Mouse (Mus musculus) midbrain, embryonic 14.5 days (tissue): ENCODE data around the gene Pianp. TPM values are rescaled to one million over a fixed set of nuclear protein-coding genes. Genes with fewer than 3 reads are reported as not detected.

Experiments
- ATAC-seq: fragments of 200-750 bp; cut with Nextera tagmentation; 2 replicates; pipeline ENCODE4 v1.8.0; 2017; ENCODE audit warnings: moderate number of reproducible peaks, moderate library complexity; ENCODE audit not compliant: low FRiP score, low TSS enrichment
- DNase-seq: peaks from one replicate; pipeline ENCODE4 v3.0.0-alpha.2; 2015
- H3K27ac ChIP-seq: fragments of 300-500 bp; sonication (generic); replicated peaks from 2 replicates; pipeline ENCODE4 v1.5.1; 2014; ENCODE audit warnings: mild to moderate bottlenecking, low read depth, low read length, moderate library complexity
- H3K27me3 ChIP-seq: fragments of 300-500 bp; sonication (generic); 2 replicates; pipeline ENCODE4 v1.6.1; 2014; ENCODE audit warnings: low read length, control low read depth, mixed read lengths; ENCODE audit not compliant: control insufficient read depth, insufficient read depth
- H3K36me3 ChIP-seq: fragments of 300-500 bp; sonication (generic); 2 replicates; pipeline ENCODE4 v1.6.1; 2014; ENCODE audit warnings: low read length, control low read depth; ENCODE audit not compliant: control insufficient read depth, insufficient read depth
- H3K4me1 ChIP-seq: fragments of 300-500 bp; sonication (generic); 2 replicates; pipeline ENCODE4 v1.6.1; 2014; ENCODE audit warnings: mild to moderate bottlenecking, antibody characterized with exemption, low read length, control low read depth; ENCODE audit not compliant: control insufficient read depth, insufficient read depth
- H3K4me2 ChIP-seq: fragments of 300-500 bp; sonication (generic); 2 replicates; pipeline ENCODE4 v1.6.1; 2014; ENCODE audit warnings: mild to moderate bottlenecking, low read length, moderate library complexity
- H3K4me3 ChIP-seq: fragments of 300-500 bp; sonication (generic); replicated peaks from 2 replicates; pipeline ENCODE4 v1.5.1; 2014; ENCODE audit warnings: low read depth, low read length
- H3K9ac ChIP-seq: fragments of 300-500 bp; sonication (generic); replicated peaks from 2 replicates; pipeline ENCODE4 v1.6.1; 2014; ENCODE audit warnings: mild to moderate bottlenecking, low read length, moderate library complexity
- H3K9me3 ChIP-seq: fragments of 300-500 bp; sonication (generic); 2 replicates; pipeline ENCODE4 v1.6.1; 2016; ENCODE audit warnings: low read length, control low read depth, mixed read lengths; ENCODE audit not compliant: control insufficient read depth
- WGBS: fragments of 180-500 bp; shearing (Covaris S2); extraction: QIAGEN DNeasy Blood & Tissue Kit; methylation state at CpG from one replicate; pipeline ENCODE4 v1.1.7; 2014; 5-methylcytosine and 5-hydroxymethylcytosine counted together
- polyA plus RNA-seq: library from polyadenylated mRNA; unstranded; fragments of >200 nt; fragmentation: Nextera tagmentation; extraction: Ambion mirVana; gene quantifications from 2 replicates; pipeline ENCODE4 v1.2.1, GENCODE M21; 2014

Pianp gene
- polyA plus RNA-seq, 1 experiment from 2014 or later, result 43.2 TPM

DNA sequence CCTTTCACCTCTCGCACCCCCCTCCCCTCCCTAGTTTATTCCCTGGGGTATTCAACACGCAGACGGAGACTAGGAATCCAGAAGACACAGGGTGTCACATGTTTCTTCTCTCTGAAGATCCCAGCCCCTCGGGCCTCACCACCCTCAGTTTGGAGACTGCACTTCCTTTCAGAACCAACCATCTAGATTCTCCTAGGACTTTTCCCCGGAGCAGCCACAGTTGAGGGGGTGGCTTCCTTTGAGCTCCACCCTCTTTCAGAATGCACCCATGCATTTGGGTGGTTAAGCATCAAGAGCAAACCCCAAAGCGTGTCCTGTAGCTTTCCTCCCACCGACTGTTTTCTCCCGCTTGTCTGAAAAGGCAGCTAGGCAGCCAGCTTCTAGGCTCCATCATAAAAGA, 1.6 kb downstream of the Pianp start:
- no peaks in the 10 kb centered on the region for H3K9me3 ChIP-seq
- H3K4me1 ChIP-seq, result peaks cover 3% of the 10 kb centered on the region; the same call in 1 of the 2 replicates
- no peak overlapping the region for H3K27ac ChIP-seq
- H3K4me2 ChIP-seq, result peak overlapping the region; percentile 91
- H3K4me3 ChIP-seq, result peak overlapping the region; percentile 74
- 13% methylated on average over 8 of the region's 8 CpGs for WGBS
- ATAC-seq (no peak), DNase-seq (peak; percentile 14)
- peak overlapping the region; percentile 89; the same call in 1 of the 2 replicates for H3K9ac ChIP-seq
- peaks cover 57% of the 10 kb centered on the region for H3K27me3 ChIP-seq
- peaks cover 17% of the 10 kb centered on the region for H3K36me3 ChIP-seq

DNA sequence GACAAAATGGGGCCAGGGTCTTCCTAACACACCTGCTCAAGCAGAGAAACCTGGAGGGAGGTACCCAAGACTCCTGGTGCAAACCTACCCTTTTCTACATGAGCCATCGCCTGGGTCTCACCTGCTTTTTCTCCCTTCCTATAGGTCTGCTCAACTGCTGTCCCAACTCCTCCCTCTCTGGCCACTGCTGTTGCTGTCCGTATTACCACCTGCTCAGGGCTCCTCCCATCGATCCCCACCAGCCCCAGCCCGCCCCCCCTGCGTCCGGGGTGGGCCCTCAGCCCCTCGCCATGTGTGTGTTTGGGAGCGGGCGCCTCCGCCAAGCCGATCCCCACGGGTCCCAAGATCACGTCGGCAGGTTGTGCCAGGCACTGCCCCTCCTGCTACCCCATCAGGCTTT, 2.6 kb downstream of the Pianp start:
- Histone ChIP-seq H3K27me3 (peaks cover 57% of the 10 kb centered on the region), H3K4me3 (no peak overlapping the region), H3K36me3 (peaks cover 17% of the 10 kb centered on the region), H3K27ac (no peak overlapping the region), H3K4me1 (peaks cover 3% of the 10 kb centered on the region; the same call in 1 of the 2 replicates), H3K4me2 (peak overlapping the region; percentile 91; the same call in 1 of the 2 replicates), H3K9me3 (no peaks in the 10 kb centered on the region), H3K9ac (no peak overlapping the region)
- WGBS, result 40% methylated on average over 14 of the region's 14 CpGs
- ATAC-seq (no peak), DNase-seq (no peak)

DNA sequence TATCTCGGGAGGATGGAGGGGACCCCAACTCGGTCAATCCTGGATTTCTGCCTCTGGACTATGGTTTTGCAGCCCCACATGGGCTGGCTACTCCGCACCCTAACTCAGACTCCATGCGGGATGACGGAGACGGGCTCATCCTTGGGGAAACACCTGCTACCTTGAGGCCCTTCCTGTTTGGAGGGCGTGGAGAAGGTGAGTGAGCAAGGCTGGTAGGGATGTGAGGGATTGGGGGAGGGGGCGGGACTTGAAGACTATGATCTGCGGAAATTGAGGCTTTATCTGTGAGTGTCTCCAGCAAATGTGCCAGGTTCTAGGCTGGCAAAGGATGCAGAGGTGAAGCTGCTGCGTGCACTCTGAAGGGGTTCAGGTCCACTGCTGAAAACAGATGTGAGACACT, 3.1 kb downstream of the Pianp start:
- ATAC-seq (no peak), DNase-seq (no peak)
- no peak overlapping the region for H3K27ac ChIP-seq
- H3K4me2 ChIP-seq, result no peak overlapping the region
- H3K4me1 ChIP-seq, result peaks cover 3% of the 10 kb centered on the region; the same call in 1 of the 2 replicates
- H3K9ac ChIP-seq, result no peak overlapping the region
- H3K4me3 ChIP-seq, result no peak overlapping the region
- peaks cover 17% of the 10 kb centered on the region for H3K36me3 ChIP-seq
- peaks cover 55% of the 10 kb centered on the region for H3K27me3 ChIP-seq
- no peaks in the 10 kb centered on the region for H3K9me3 ChIP-seq
- WGBS, result 37% methylated on average over 10 of the region's 10 CpGs

DNA sequence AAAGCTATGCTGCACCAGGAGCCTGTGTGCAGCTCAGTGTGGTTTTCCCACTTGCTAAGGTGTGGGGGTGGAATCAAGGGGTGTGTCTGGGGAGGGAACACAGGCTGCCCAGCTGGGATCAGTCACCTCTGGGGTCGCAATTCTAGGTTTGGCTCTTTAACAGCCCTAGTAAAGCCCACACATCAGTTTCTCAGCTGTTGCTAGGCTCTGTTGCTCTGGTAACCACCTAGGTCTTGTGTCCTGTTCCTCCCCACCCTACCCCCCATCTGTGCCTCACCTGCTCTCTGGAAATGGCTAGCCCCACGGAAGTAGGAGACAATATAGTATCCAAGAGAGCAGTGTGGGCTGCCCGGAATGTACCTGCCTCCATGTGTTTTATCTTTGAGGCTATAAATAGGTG, 7.2 kb downstream of the Pianp start:
- Histone ChIP-seq H3K4me2 (no peak overlapping the region), H3K9me3 (no peaks in the 10 kb centered on the region), H3K9ac (no peak overlapping the region), H3K27ac (no peak overlapping the region), H3K36me3 (peaks cover 17% of the 10 kb centered on the region), H3K27me3 (peaks cover 27% of the 10 kb centered on the region), H3K4me3 (no peak overlapping the region), H3K4me1 (peaks cover 7% of the 10 kb centered on the region; the same call in 1 of the 2 replicates)
- DNase-seq, result no peak
- 45% methylated on average over 3 of the region's 3 CpGs for WGBS
- no peak for ATAC-seq

- Histone ChIP-seq H3K27ac (no peak overlapping the region), H3K4me2 (no peak overlapping the region), H3K9me3 (no peaks in the 10 kb centered on the region), H3K36me3 (peaks cover 8% of the 10 kb centered on the region), H3K4me3 (no peak overlapping the region), H3K4me1 (peaks cover 9% of the 10 kb centered on the region), H3K27me3 (peaks cover 14% of the 10 kb centered on the region), H3K9ac (no peak overlapping the region)
- 35% methylated on average over 3 of the region's 3 CpGs for WGBS
- no peak for DNase-seq
- ATAC-seq, result no peak
Observed at GRCm38 (mm10) chr6:125005086-125005485, 8.6 kb downstream of the Pianp start.

DNA sequence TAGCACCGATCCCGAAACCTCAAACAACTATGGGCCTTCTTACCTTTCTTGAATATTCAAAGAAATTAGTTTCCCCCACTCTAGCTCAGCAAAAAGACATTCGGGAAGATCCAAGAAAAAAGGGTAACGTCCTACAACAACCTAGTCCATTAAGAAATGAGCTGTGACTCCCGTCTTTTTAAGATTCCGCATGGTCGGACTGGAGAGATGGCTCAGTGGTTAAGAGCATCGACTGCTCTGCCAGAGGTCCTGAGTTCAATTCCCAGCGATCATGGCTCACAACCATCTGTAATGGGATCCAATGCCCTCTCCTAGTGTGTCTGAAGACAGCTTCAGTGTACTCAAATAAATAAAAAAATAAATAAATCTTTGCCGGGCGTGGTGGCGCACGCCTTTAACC, 11.6 kb downstream of the Pianp start:
- H3K4me2 ChIP-seq, result peak overlapping the region; percentile 70
- H3K27me3 ChIP-seq, result no peaks in the 10 kb centered on the region
- no peaks in the 10 kb centered on the region for H3K9me3 ChIP-seq
- H3K36me3 ChIP-seq, result peaks cover 20% of the 10 kb centered on the region
- ATAC-seq (no peak), DNase-seq (peak; percentile 13)
- WGBS, result 42% methylated on average over 13 of the region's 13 CpGs
- peaks cover 27% of the 10 kb centered on the region for H3K4me1 ChIP-seq
- peak overlapping the region; percentile 72 for H3K9ac ChIP-seq
- H3K27ac ChIP-seq, result peak overlapping the region; percentile 88
- peak overlapping the region; percentile 75 for H3K4me3 ChIP-seq

DNA sequence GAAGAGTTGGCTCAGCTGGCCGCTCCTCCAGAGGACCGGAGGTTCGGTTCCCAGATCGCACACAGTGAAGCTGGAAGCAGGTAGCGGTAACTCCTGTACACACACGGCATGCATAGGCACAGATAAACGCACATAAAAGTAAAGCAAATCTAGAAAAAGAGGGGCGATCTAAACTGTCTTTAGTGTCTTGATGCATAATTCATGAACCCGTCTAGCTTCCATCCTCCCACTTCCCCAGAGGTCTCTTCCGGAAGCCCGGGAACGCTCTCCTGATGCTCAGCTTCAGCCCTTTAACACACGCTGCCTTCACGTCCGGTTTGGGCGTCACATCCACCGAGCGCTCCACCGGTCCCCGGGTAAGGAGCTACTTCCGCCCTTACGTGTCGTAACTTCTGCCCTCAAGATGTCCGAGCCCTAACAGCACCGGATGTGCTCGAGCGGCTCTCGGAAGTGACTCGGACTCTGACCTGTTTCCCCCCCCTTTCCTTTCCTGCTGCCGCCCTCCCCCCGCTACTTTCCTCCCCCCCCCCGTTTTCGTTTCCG, 12.2 kb downstream of the Pianp start:
- no peaks in the 10 kb centered on the region for H3K9me3 ChIP-seq
- H3K27me3 ChIP-seq, result no peaks in the 10 kb centered on the region
- H3K4me1 ChIP-seq, result peaks cover 27% of the 10 kb centered on the region
- under 1% methylated on average over 32 of the region's 34 CpGs for WGBS
- peak overlapping the region; percentile 98 for H3K27ac ChIP-seq
- peak overlapping the region; percentile 87 for H3K4me2 ChIP-seq
- peak; percentile 96 for ATAC-seq
- H3K36me3 ChIP-seq, result peaks cover 22% of the 10 kb centered on the region
- peak overlapping the region; percentile 85 for H3K9ac ChIP-seq
- peak overlapping the region; percentile 75 for H3K4me3 ChIP-seq
- peak; percentile 99 for DNase-seq

- ATAC-seq (no peak), DNase-seq (no peak)
- H3K36me3 ChIP-seq, result peaks cover 25% of the 10 kb centered on the region
- peak within 1 kb of the TSS; percentile 98 for H3K27ac ChIP-seq
- no peaks in the 10 kb centered on the region for H3K27me3 ChIP-seq
- peak within 1 kb of the TSS; percentile 85 for H3K9ac ChIP-seq
- H3K4me2 ChIP-seq, result peak within 1 kb of the TSS; percentile 87
- H3K4me1 ChIP-seq, result peaks cover 27% of the 10 kb centered on the region
- peak within 1 kb of the TSS; percentile 75 for H3K4me3 ChIP-seq
- 0% methylated on average over 3 of the region's 3 CpGs for WGBS
- H3K9me3 ChIP-seq, result no peaks in the 10 kb centered on the region
Observed at GRCm38 (mm10) chr6:125009129-125009180, 12.5 kb downstream of the Pianp start, which contains the start of gene Zfp384. Gene Zfp384 (plus strand): TSS chr6:125009145.

- 1% methylated on average over 70 of the region's 78 CpGs for WGBS
Observed at GRCm38 (mm10) chr6:125009181-125010073, 12.9 kb downstream of the Pianp start.

More at GRCm38 (mm10) chr6:125009181-125010073, 12.9 kb downstream of the Pianp start:
- Histone ChIP-seq H3K27ac (peak overlapping the region; percentile 98), H3K4me1 (peaks cover 27% of the 10 kb centered on the region), H3K9ac (peak overlapping the region; percentile 85), H3K4me2 (peak overlapping the region; percentile 87), H3K4me3 (peak overlapping the region; percentile 75), H3K27me3 (no peaks in the 10 kb centered on the region), H3K9me3 (no peaks in the 10 kb centered on the region), H3K36me3 (peaks cover 29% of the 10 kb centered on the region)
- DNase-seq (peak; percentile 92), ATAC-seq (peak; percentile 88)
